Mouse (Mus musculus) lung, adult 2 months (tissue): ENCODE results near the gene Cap2. TPM values are rescaled to one million over a fixed set of nuclear protein-coding genes. Genes with fewer than 3 reads are reported as not detected.

Experiments
- DNase-seq: peaks from one replicate; pipeline ENCODE4 v3.0.0; 2022
- H3K4me1 ChIP-seq: fragments of 200-500 bp; 2 replicates; pipeline ENCODE4 v1.6.1; 2011; ENCODE audit warnings: low read length; ENCODE audit not compliant: control insufficient read depth, insufficient read depth
- H3K4me3 ChIP-seq: fragments of 200-500 bp; replicated peaks from 2 replicates; pipeline ENCODE3; 2011; ENCODE audit warnings: low read depth, mild to moderate bottlenecking, control low read depth, low read length; ENCODE audit errors: extremely low read depth
- CTCF ChIP-seq: fragments of 200-500 bp; IDR thresholded peaks from 2 replicates; pipeline ENCODE4 v1.5.1; 2011; ENCODE audit warnings: mild to moderate bottlenecking, low read length, control low read depth; ENCODE audit not compliant: insufficient read depth
- POLR2A ChIP-seq: fragments of 200-500 bp; IDR thresholded peaks from 2 replicates; pipeline ENCODE4 v1.6.1; 2011; ENCODE audit warnings: low read depth, mild to moderate bottlenecking, control low read depth, low read length, borderline replicate concordance; ENCODE audit errors: extremely low read depth
- WGBS: fragments of 180-500 bp; shearing (Covaris S2); methylation state at CpG from one replicate; pipeline ENCODE4 v1.1.7; 2018; 5-methylcytosine and 5-hydroxymethylcytosine counted together
- polyA plus RNA-seq: library from polyadenylated mRNA; depleted of rRNA; stranded (reverse); fragments of >200 nt; gene quantifications from 2 replicates; pipeline ENCODE4 v1.2.3, GENCODE M21; 2012

Gene Cap2
- polyA plus RNA-seq, 1 experiment, result 17.8 TPM

DNA sequence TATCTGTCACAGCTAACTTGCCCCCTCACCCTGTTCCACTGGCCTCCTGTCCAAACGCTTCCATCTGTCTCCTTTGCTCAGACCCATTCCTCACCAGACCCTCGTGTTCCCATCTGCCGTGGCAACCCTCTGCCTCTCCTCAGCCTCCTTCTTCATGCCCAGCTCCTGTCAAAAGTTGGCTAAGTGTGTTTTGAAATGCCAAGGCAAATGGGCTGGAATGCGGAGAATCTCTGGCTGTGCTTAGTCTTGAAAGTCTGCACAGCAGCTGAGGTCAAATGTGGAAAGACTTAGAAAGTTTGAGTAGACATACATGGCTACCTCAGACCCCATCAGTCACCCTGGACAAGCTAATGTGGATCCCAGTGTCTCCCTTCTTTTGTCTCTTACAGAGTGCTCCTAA lies 21.1 kb downstream of the Cap2 start:
- DNase-seq, result peak; percentile 14
- WGBS, result 37% methylated on average over 4 of the region's 4 CpGs
- TF ChIP-seq POLR2A (no peak), CTCF (no peak)
- Histone ChIP-seq H3K4me1 (no peaks in the 10 kb centered on the region), H3K4me3 (no peak overlapping the region)

DNA sequence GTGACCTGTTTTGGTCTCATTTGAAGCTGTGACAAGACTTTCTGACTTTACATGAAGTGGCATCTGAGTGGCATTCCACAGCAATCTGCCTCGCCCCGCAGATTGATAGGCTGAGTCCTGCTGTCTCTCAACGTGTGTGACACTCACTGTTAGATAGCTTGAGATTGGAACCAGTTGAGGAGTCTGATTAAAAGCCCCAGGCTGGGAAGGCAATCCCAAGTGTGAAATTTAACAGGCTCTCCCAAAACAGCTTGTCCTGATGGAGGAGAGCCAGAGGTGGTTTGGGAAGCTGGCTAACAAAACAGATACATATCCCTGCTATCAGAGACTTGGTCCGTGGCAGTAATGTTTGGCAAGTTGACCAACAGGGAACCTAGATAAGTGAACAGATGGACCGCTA lies 21.6 kb downstream of the Cap2 start:
- TF ChIP-seq POLR2A, result no peak
- no peak for TF ChIP-seq CTCF
- H3K4me3 ChIP-seq, result no peak overlapping the region
- H3K4me1 ChIP-seq, result no peaks in the 10 kb centered on the region
- no peak for DNase-seq
- 29% methylated on average over 5 of the region's 5 CpGs for WGBS

DNA sequence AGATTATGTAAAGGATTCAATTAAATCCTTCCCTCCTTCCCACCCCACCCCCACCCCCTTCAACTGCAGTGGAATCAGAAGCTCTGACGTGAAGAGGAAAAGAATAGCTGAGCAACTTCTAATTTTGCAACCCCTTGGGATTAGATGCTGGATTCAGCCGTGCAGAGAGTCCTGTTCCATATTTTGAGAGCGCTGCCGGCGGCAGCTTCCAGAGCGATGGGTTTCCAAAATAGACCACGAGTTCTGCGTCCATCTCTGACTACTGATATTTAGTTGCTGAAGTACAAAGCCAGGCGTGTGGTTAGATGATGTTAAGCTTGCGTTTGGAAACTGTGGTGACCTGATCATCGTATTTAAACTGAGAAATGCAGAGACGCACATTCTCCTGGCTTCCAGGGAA lies 22.1 kb downstream of the Cap2 start:
- WGBS, result 70% methylated on average over 12 of the region's 12 CpGs
- no peaks in the 10 kb centered on the region for H3K4me1 ChIP-seq
- no peak for DNase-seq
- H3K4me3 ChIP-seq, result no peak overlapping the region
- TF ChIP-seq POLR2A, result no peak
- TF ChIP-seq CTCF, result no peak

DNA sequence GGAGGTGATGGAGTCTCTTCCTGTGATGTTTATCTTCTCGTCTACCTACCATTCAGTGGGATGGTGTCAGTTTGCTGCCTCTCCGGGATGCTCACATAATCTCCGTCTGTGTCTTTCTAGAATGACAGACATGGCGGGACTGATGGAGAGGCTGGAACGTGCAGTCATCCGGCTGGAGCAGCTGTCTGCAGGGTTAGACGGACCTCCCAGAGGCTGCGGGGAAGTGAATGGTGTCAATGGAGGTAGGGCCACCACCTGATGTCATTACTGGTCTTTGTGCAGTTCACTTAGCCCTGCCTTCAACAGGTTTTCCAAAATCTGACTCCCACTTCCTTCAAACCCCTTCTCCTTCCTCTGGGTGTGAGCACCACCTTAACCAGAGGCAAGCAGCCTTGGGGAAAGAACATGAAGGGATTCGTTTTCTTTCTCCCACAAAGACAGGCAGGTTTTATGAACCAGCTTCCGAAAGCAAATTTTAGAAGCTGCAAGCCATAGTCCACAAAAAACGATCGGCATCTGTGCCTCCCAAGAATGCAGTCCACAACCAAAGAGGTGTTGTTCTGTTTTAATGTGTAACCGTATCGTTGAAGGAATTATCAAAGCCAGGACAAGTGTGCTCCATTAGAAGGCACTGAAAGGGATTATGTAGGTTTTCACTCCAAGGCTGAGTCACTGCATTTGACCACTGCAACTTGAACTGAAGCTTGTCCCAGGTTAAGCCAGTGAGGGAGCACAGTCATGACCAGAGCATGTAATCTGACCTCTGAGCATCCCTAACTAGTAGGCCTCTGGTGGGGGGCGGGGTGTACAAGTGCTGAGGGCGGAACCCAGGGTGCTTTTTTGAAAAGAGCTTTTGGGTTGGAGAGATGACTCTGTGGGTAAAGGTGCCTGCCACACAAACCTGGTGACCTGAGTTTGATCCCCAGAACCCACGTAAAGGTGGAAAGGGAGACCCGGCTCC lies 23.9 kb downstream of the Cap2 start:
- Histone ChIP-seq H3K4me1 (no peaks in the 10 kb centered on the region), H3K4me3 (no peak overlapping the region)
- WGBS, result 81% methylated on average over 18 of the region's 18 CpGs
- TF ChIP-seq CTCF (no peak), POLR2A (no peak)
- DNase-seq, result no peak

DNA sequence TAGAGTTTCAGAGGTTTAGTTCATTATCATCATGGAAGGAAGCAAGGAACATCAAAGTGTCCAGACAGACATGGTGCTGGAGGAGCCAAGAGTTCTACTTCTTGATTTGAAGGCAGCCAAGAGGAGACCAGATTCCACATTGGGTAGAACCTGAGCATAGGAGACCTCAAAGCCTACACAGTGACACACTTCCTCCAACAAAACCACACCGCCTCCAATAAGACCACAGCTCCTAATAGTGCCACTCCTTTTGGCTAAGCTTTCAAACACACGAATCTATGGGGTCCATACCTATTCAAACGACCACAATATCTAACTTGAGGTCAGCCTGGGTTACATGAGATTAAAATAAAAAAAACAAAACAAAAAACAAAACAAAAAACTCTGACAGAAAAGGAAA lies 25.0 kb downstream of the Cap2 start:
- Histone ChIP-seq H3K4me3 (no peak overlapping the region), H3K4me1 (no peaks in the 10 kb centered on the region)
- WGBS, result 76% methylated on average over 3 of the region's 3 CpGs
- DNase-seq, result no peak
- no peak for TF ChIP-seq POLR2A
- TF ChIP-seq CTCF, result no peak

DNA sequence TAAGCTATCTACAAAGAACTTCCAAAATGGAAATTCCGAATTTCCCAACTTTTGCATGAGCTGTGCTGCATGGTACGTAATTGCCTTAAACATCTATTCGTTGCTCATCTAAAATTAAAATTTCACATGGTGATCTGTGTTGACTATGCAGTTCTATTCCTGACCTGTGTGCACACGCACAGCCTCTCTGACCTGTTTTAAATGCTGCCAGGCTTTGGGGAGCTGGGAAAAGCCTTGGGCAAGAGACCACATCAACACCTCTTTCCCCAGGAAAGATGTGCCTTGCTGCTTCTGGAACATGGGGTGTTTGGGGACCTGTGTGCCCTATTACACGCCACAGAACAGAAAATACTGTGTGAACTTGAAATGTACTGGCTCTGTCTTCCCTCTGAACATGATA lies 25.7 kb downstream of the Cap2 start:
- Histone ChIP-seq H3K4me3 (no peak overlapping the region), H3K4me1 (no peaks in the 10 kb centered on the region)
- TF ChIP-seq POLR2A, result no peak
- TF ChIP-seq CTCF, result no peak
- WGBS, result 86% methylated on average over 5 of the region's 5 CpGs
- no peak for DNase-seq

DNA sequence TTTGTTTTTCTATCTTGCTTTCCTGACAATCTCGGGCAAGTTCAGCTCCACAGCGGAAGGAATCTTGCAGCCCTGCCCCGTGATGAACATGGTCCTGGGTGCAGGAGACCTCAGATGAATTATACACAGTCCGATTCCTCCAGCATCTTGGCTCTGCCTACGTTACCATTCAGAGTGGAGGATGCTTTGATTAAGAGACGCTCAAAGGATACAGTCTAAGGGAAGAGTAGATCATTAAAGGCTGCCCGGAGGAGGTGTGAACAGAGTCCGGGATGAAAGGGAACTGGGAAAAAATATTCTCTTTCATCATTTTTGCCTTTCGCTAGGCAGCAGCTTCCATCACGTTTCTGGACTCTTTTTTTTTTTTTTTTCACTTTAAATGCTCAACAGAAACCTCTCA lies 27.4 kb downstream of the Cap2 start:
- WGBS, result 69% methylated on average over 10 of the region's 10 CpGs
- TF ChIP-seq POLR2A (no peak), CTCF (no peak)
- Histone ChIP-seq H3K4me3 (no peak overlapping the region), H3K4me1 (no peaks in the 10 kb centered on the region)
- DNase-seq, result no peak

DNA sequence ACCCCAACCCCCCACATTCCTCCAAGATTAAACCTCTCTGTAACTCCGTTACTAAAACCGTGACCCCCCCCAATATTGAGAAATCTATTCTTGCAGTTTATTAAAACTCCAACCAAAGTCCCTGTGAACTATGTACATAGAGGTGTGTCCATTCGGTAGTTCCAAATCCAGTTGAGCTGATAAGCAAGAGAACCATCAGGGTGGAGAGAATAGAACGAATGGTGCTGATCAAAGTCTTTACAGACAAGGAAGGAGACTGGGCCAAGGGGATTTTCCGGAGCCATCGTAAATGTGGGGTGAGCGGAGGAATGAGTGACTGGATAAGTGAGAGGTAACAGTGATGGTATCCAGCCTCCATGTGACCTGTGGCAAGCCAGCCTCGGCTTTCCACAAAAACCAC lies 28.9 kb downstream of the Cap2 start:
- Histone ChIP-seq H3K4me1 (peaks cover 5% of the 10 kb centered on the region), H3K4me3 (no peak overlapping the region)
- TF ChIP-seq CTCF, result no peak
- TF ChIP-seq POLR2A, result no peak
- no peak for DNase-seq
- 70% methylated on average over 8 of the region's 8 CpGs for WGBS

DNA sequence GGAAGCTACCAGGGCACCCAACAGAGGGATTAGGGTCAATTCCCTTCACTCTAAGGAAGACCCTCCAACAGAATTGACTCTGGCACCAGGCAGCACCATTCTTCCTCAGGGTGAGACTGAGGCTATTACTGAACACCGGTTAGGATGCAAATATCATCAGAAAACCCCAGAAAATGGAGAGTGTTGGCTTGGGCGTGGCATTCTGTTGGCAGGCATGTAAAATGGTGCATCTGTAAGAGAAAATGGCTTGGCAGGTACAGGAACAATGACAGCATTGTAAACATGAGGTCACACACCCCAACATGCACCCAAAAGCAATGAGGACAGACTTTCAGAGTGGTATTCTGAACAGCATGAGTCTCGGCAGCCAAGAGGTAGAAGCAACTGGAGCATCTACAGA lies 30.0 kb downstream of the Cap2 start:
- no peak overlapping the region for H3K4me3 ChIP-seq
- 91% methylated on average over 3 of the region's 3 CpGs for WGBS
- TF ChIP-seq CTCF (no peak), POLR2A (no peak)

DNA sequence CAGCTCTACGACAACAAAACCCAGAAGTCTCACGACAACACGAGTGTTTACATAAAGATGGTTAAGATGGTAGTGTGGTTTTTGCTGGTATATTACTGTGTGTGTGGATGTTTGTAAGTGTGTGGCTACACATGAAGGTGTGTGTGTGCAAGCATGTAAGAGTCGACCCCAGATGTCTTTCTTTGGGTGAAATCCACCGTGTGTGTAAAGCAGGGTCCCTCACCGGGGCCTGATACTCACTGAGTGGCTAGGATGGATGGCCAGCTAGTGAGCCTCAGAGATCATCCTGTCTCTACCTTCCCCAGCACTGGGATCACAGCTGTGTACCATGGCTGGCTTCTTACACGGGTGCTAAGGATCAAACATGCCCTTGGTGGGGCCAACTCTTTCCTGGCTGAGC lies 30.6 kb downstream of the Cap2 start:
- Histone ChIP-seq H3K4me3 (no peak overlapping the region), H3K4me1 (peaks cover 5% of the 10 kb centered on the region)
- 80% methylated on average over 7 of the region's 7 CpGs for WGBS
- TF ChIP-seq POLR2A (no peak), CTCF (no peak)
- DNase-seq, result no peak

More for the DNA sequence above, 30.0 kb downstream of the Cap2 start:
- DNase-seq, result no peak
- peaks cover 5% of the 10 kb centered on the region for H3K4me1 ChIP-seq
